Mouse (Mus musculus): ENCODE measurements around the gene Gm20479. TPM values are rescaled to one million over a fixed set of nuclear protein-coding genes. Genes with fewer than 3 reads are reported as not detected.

The Gm20479 gene
- polyA plus RNA-seq, 1 experiment, result 0.11 TPM

DNA sequence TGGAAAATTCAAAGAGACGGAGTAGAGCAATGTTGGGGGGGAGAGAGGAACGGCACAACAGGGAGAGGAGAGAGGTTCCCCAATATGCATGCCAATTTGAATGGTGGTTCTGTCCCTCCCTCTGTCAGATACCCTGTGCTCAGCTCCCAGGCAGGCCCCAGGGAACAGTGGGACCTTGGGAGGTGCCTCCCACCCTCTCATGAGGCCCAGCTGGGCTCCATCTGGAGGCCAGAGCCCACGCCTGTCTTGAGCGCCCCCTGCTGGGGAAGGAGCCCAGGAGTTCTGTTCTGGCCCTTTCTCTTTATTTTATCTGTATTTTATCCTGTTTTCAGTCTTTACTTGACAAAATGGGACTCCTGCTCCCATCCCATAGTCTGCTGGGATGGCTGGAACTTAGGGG is 27.5 kb upstream of the Gm20479 start:
- no peak overlapping the region for H3K4me3 ChIP-seq
- H3K4me2 ChIP-seq (ENCODE audit: low read depth), result no peak overlapping the region
- H3K36me3 ChIP-seq (ENCODE audit: control insufficient read depth, insufficient read depth), result no peaks in the 10 kb centered on the region
- no peaks in the 10 kb centered on the region for H3K79me2 ChIP-seq (ENCODE audit: control insufficient read depth, insufficient read depth)
- TF ChIP-seq POLR2AphosphoS2 (IDR thresholded peaks at IDR 0.05; ENCODE audit: insufficient read length, low read depth) (no peak), CEBPB (IDR thresholded peaks at IDR 0.05; ENCODE audit: insufficient read depth, poor library complexity, severe bottlenecking) (no peak), SRF (IDR thresholded peaks at IDR 0.05; ENCODE audit: control insufficient read depth, insufficient read length, low read depth) (no peak), USF1 (IDR thresholded peaks at IDR 0.05; ENCODE audit: low read depth) (no peak), REST (IDR thresholded peaks at IDR 0.05; ENCODE audit: insufficient read depth, insufficient read length) (no peak), MAX (IDR thresholded peaks at IDR 0.05; ENCODE audit: low read depth) (no peak), E2F4 (IDR thresholded peaks at IDR 0.05; ENCODE audit: insufficient read depth) (no peak), MYOD1 (IDR thresholded peaks at IDR 0.05; ENCODE audit: control insufficient read depth in 1 of 3, insufficient read length in 2 of 3, low read depth in 2 of 3) (no peak), POLR2A (IDR thresholded peaks at IDR 0.05; ENCODE audit: insufficient read length, low read depth) (no peak), TCF12 (IDR thresholded peaks at IDR 0.05; ENCODE audit: insufficient read depth, poor library complexity, severe bottlenecking) (no peak), TCF3 (IDR thresholded peaks at IDR 0.05; ENCODE audit: insufficient read length, low read depth) (no peak), MYOG (IDR thresholded peaks at IDR 0.05; ENCODE audit: control insufficient read depth in 1 of 3, insufficient read depth in 1 of 3, insufficient read length in 2 of 3, low read depth in 2 of 3) (no peak)
- H3K27me3 ChIP-seq (ENCODE audit: control insufficient read depth, insufficient read depth, insufficient read length), result no peaks in the 10 kb centered on the region
- H3ac ChIP-seq (ENCODE audit: control insufficient read depth, insufficient read length), result no peak overlapping the region

GRCm38 (mm10) chr7:27384134-27384533 is 26.9 kb upstream of the Gm20479 start:
- Histone ChIP-seq H3ac (ENCODE audit: control insufficient read depth, insufficient read length) (no peak overlapping the region), H3K27me3 (ENCODE audit: control insufficient read depth, insufficient read depth, insufficient read length) (no peaks in the 10 kb centered on the region), H3K36me3 (ENCODE audit: control insufficient read depth, insufficient read depth) (no peaks in the 10 kb centered on the region), H3K4me3 (no peak overlapping the region), H3K79me2 (ENCODE audit: control insufficient read depth, insufficient read depth) (no peaks in the 10 kb centered on the region), H3K4me2 (ENCODE audit: low read depth) (no peak overlapping the region)
- TF ChIP-seq E2F4 (IDR thresholded peaks at IDR 0.05; ENCODE audit: insufficient read depth) (no peak), MYOD1 (IDR thresholded peaks at IDR 0.05; ENCODE audit: control insufficient read depth in 1 of 3, insufficient read length in 2 of 3, low read depth in 2 of 3) (no peak), POLR2AphosphoS2 (IDR thresholded peaks at IDR 0.05; ENCODE audit: insufficient read length, low read depth) (no peak), CEBPB (IDR thresholded peaks at IDR 0.05; ENCODE audit: insufficient read depth, poor library complexity, severe bottlenecking) (no peak), TCF3 (IDR thresholded peaks at IDR 0.05; ENCODE audit: insufficient read length, low read depth) (no peak)

- Histone ChIP-seq H3K4me3 (no peak overlapping the region), H3K79me2 (ENCODE audit: control insufficient read depth, insufficient read depth) (no peaks in the 10 kb centered on the region), H3ac (ENCODE audit: control insufficient read depth, insufficient read length) (no peak overlapping the region), H3K27me3 (ENCODE audit: control insufficient read depth, insufficient read depth, insufficient read length) (no peaks in the 10 kb centered on the region), H3K36me3 (ENCODE audit: control insufficient read depth, insufficient read depth) (no peaks in the 10 kb centered on the region), H3K4me2 (ENCODE audit: low read depth) (no peak overlapping the region)
- TF ChIP-seq TCF12 (IDR thresholded peaks at IDR 0.05; ENCODE audit: insufficient read depth, poor library complexity, severe bottlenecking) (no peak), MYOG (IDR thresholded peaks at IDR 0.05; ENCODE audit: control insufficient read depth in 1 of 3, insufficient read depth in 1 of 3, insufficient read length in 2 of 3, low read depth in 2 of 3) (no peak), REST (IDR thresholded peaks at IDR 0.05; ENCODE audit: insufficient read depth, insufficient read length) (no peak), MYOD1 (IDR thresholded peaks at IDR 0.05; ENCODE audit: control insufficient read depth in 1 of 3, insufficient read length in 2 of 3, low read depth in 2 of 3) (no peak), POLR2A (IDR thresholded peaks at IDR 0.05; ENCODE audit: insufficient read length, low read depth) (no peak), TCF3 (IDR thresholded peaks at IDR 0.05; ENCODE audit: insufficient read length, low read depth) (no peak), E2F4 (IDR thresholded peaks at IDR 0.05; ENCODE audit: insufficient read depth) (no peak), CEBPB (IDR thresholded peaks at IDR 0.05; ENCODE audit: insufficient read depth, poor library complexity, severe bottlenecking) (no peak), SRF (IDR thresholded peaks at IDR 0.05; ENCODE audit: control insufficient read depth, insufficient read length, low read depth) (no peak), MAX (IDR thresholded peaks at IDR 0.05; ENCODE audit: low read depth) (no peak), POLR2AphosphoS2 (IDR thresholded peaks at IDR 0.05; ENCODE audit: insufficient read length, low read depth) (no peak), USF1 (IDR thresholded peaks at IDR 0.05; ENCODE audit: low read depth) (no peak)
These were observed 26.0 kb upstream of the Gm20479 start for GRCm38 (mm10) chr7:27383233-27383632.

GRCm38 (mm10) chr7:27381560-27381959 is 24.3 kb upstream of the Gm20479 start:
- TF ChIP-seq MYOG (IDR thresholded peaks at IDR 0.05; ENCODE audit: control insufficient read depth in 1 of 3, insufficient read depth in 1 of 3, insufficient read length in 2 of 3, low read depth in 2 of 3), result no peak
- TF ChIP-seq MAX (IDR thresholded peaks at IDR 0.05; ENCODE audit: low read depth), result no peak
- no peak for TF ChIP-seq E2F4 (IDR thresholded peaks at IDR 0.05; ENCODE audit: insufficient read depth)
- TF ChIP-seq TCF12 (IDR thresholded peaks at IDR 0.05; ENCODE audit: insufficient read depth, poor library complexity, severe bottlenecking), result no peak
- no peak for TF ChIP-seq USF1 (IDR thresholded peaks at IDR 0.05; ENCODE audit: low read depth)
- no peak for TF ChIP-seq TCF3 (IDR thresholded peaks at IDR 0.05; ENCODE audit: insufficient read length, low read depth)
- TF ChIP-seq SRF (IDR thresholded peaks at IDR 0.05; ENCODE audit: control insufficient read depth, insufficient read length, low read depth), result no peak
- no peak for TF ChIP-seq REST (IDR thresholded peaks at IDR 0.05; ENCODE audit: insufficient read depth, insufficient read length)
- TF ChIP-seq POLR2AphosphoS2 (IDR thresholded peaks at IDR 0.05; ENCODE audit: insufficient read length, low read depth), result no peak
- TF ChIP-seq POLR2A (IDR thresholded peaks at IDR 0.05; ENCODE audit: insufficient read length, low read depth), result no peak
- TF ChIP-seq CEBPB (IDR thresholded peaks at IDR 0.05; ENCODE audit: insufficient read depth, poor library complexity, severe bottlenecking), result no peak
- TF ChIP-seq MYOD1 (IDR thresholded peaks at IDR 0.05; ENCODE audit: control insufficient read depth in 1 of 3, insufficient read length in 2 of 3, low read depth in 2 of 3), result no peak
- no peak overlapping the region for H3K4me3 ChIP-seq
- H3K36me3 ChIP-seq (ENCODE audit: control insufficient read depth, insufficient read depth), result no peaks in the 10 kb centered on the region
- no peak overlapping the region for H3K4me2 ChIP-seq (ENCODE audit: low read depth)
- no peaks in the 10 kb centered on the region for H3K79me2 ChIP-seq (ENCODE audit: control insufficient read depth, insufficient read depth)
- H3ac ChIP-seq (ENCODE audit: control insufficient read depth, insufficient read length), result no peak overlapping the region
- H3K27me3 ChIP-seq (ENCODE audit: control insufficient read depth, insufficient read depth, insufficient read length), result peaks cover 4% of the 10 kb centered on the region

- Histone ChIP-seq H3K79me2 (ENCODE audit: control insufficient read depth, insufficient read depth) (no peaks in the 10 kb centered on the region), H3ac (ENCODE audit: control insufficient read depth, insufficient read length) (no peak overlapping the region), H3K36me3 (ENCODE audit: control insufficient read depth, insufficient read depth) (no peaks in the 10 kb centered on the region), H3K27me3 (ENCODE audit: control insufficient read depth, insufficient read depth, insufficient read length) (peaks cover 6% of the 10 kb centered on the region), H3K4me2 (ENCODE audit: low read depth) (no peak overlapping the region), H3K4me3 (no peak overlapping the region)
- no peak for TF ChIP-seq POLR2AphosphoS2 (IDR thresholded peaks at IDR 0.05; ENCODE audit: insufficient read length, low read depth)
- TF ChIP-seq MYOD1 (IDR thresholded peaks at IDR 0.05; ENCODE audit: control insufficient read depth in 1 of 3, insufficient read length in 2 of 3, low read depth in 2 of 3), result no peak
- TF ChIP-seq USF1 (IDR thresholded peaks at IDR 0.05; ENCODE audit: low read depth), result no peak
- no peak for TF ChIP-seq MYOG (IDR thresholded peaks at IDR 0.05; ENCODE audit: control insufficient read depth in 1 of 3, insufficient read depth in 1 of 3, insufficient read length in 2 of 3, low read depth in 2 of 3)
- TF ChIP-seq MAX (IDR thresholded peaks at IDR 0.05; ENCODE audit: low read depth), result no peak
- no peak for TF ChIP-seq TCF12 (IDR thresholded peaks at IDR 0.05; ENCODE audit: insufficient read depth, poor library complexity, severe bottlenecking)
- TF ChIP-seq TCF3 (IDR thresholded peaks at IDR 0.05; ENCODE audit: insufficient read length, low read depth), result no peak
- TF ChIP-seq E2F4 (IDR thresholded peaks at IDR 0.05; ENCODE audit: insufficient read depth), result no peak
These were observed 23.8 kb upstream of the Gm20479 start for GRCm38 (mm10) chr7:27381009-27381408.

All from myocyte (in vitro differentiated cells).